Comparison of ENCODE assay signal across 9 mouse cellular contexts in the genomic region with DNA sequence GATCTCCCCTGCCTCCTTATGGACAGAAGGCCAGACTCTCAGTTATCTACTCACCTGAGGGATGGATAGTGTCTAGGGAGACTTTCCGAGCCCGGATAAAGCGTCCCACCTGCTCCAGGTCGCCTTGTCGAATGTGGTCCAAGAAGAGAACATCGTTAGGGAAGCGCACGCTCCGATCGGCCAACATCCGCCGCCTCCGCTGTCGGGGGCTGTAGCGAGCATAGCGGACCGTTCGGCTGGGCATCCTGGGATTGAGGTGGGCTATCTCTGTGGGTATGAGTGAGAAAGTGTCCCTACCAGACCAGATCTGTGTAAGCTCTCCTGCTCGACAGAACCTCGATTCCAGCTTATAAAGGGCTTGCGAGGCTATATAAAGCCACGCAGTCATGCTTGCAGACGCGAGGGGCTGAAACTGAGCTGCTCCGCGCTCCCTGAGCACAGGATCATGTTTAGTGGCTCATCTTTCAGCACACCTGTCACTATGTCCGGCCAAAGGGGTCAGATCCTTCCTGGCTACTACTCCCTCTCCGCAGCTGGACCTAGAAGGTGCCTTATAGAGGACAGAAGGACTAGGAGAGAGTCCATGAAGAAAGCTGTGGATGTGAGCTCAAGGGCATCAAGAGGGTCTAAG. TPM values are rescaled to one million over a fixed set of nuclear protein-coding genes. Genes with fewer than 3 reads are reported as not detected.
DNase-seq lines count a peak whose midpoint lies in the region; ATAC-seq and TF ChIP-seq lines count a peak whose summit lies in the region.
"Had no signal": no experiment of that assay in that cellular context is flagged by ENCODE, and none has a peak within 500 bp of the region (broad histone marks: within the 10 kb centered on the region; RNA-seq: fewer than 3 reads in every experiment).

A gene (minus strand): TSS at position 323 of the 631 bp plus-strand sequence.

- H3K9ac ChIP-seq in forebrain, embryonic 15.5 days (replicated peaks) = peak within 1 kb of the TSS; percentile 86
- peak within 1 kb of the TSS; percentile 97 for H3K9ac ChIP-seq in limb, embryonic 12.5 days (replicated peaks)
- H3K9ac ChIP-seq in stomach, embryonic 14.5 days (replicated peaks; ENCODE audit: low read depth, low read length) = peak within 1 kb of the TSS; percentile 99

- DNase-seq in spleen, adult 2 months (ENCODE audit: low read depth in 1 of 2, low spot score in 2 of 2) = no peak
- no peak for DNase-seq in spleen, adult 18-20 months
- DNase-seq in MN1 (ENCODE audit: low spot score) = no peak
- no peak for DNase-seq in spleen, postnatal 14 days (ENCODE audit: low spot score in 2 of 2)
- DNase-seq: cerebellum, adult 8-10 months had no signal

- peak within 1 kb of the TSS; percentile 83 for H3K4me3 ChIP-seq in spleen, adult 2 months (ENCODE audit: extremely low read depth, insufficient read depth, insufficient read length)
- H3K4me3 ChIP-seq in forebrain, embryonic 15.5 days = peak within 1 kb of the TSS; percentile 84
- peak within 1 kb of the TSS; percentile 100 for H3K4me3 ChIP-seq in limb, embryonic 12.5 days (replicated peaks)
- H3K4me3 ChIP-seq in stomach, embryonic 14.5 days (ENCODE audit: low read depth, low read length) = peak within 1 kb of the TSS; percentile 96

- WGBS in spleen, adult 2 months = 97% methylated on average over 28 of the region's 28 CpGs
- whole genome bisulfite sequencing in forebrain, embryonic 15.5 days = 93% methylated on average over 28 of the region's 28 CpGs
- 92% methylated on average over 28 of the region's 28 CpGs for WGBS in limb, embryonic 12.5 days
- 94% methylated on average over 28 of the region's 28 CpGs for whole genome bisulfite sequencing in stomach, embryonic 14.5 days

- H3K4me2 ChIP-seq in forebrain, embryonic 15.5 days (replicated peaks) = peak within 1 kb of the TSS; percentile 83
- H3K4me2 ChIP-seq in limb, embryonic 12.5 days = peak within 1 kb of the TSS; percentile 69
- peak within 1 kb of the TSS; percentile 95 for H3K4me2 ChIP-seq in stomach, embryonic 14.5 days (replicated peaks; ENCODE audit: low read depth, low read length)

- TF ChIP-seq CTCF in spleen, adult 2 months (IDR thresholded peaks at IDR 0.05; ENCODE audit: extremely low read depth, insufficient read depth, insufficient read length, insufficient replicate concordance) = no peak

- H3K36me3 ChIP-seq in spleen, adult 2 months (ENCODE audit: control insufficient read depth, insufficient read depth, low read length) = no peaks in the 10 kb centered on the region
- peaks cover 4% of the 10 kb centered on the region; the same call in 1 of the 2 replicates for H3K36me3 ChIP-seq in forebrain, embryonic 15.5 days
- H3K36me3 ChIP-seq in limb, embryonic 12.5 days = peaks cover 11% of the 10 kb centered on the region; the same call in 1 of the 2 replicates
- H3K36me3 ChIP-seq in stomach, embryonic 14.5 days (ENCODE audit: control insufficient read depth, insufficient read depth, low read length) = no peaks in the 10 kb centered on the region; the same call in 1 of the 2 replicates

- H3K9me3 ChIP-seq in forebrain, embryonic 15.5 days = no peaks in the 10 kb centered on the region
- no peaks in the 10 kb centered on the region for H3K9me3 ChIP-seq in limb, embryonic 12.5 days
- H3K9me3 ChIP-seq in stomach, embryonic 14.5 days (ENCODE audit: control insufficient read depth, low read depth, low read length) = no peaks in the 10 kb centered on the region

- H3K4me1 ChIP-seq in spleen, adult 2 months (ENCODE audit: control insufficient read depth, insufficient read depth, insufficient read length) = peaks cover 14% of the 10 kb centered on the region
- peaks cover 26% of the 10 kb centered on the region for H3K4me1 ChIP-seq in forebrain, embryonic 15.5 days
- peaks cover 23% of the 10 kb centered on the region for H3K4me1 ChIP-seq in limb, embryonic 12.5 days (replicated peaks)
- peaks cover 22% of the 10 kb centered on the region for H3K4me1 ChIP-seq in stomach, embryonic 14.5 days (ENCODE audit: control insufficient read depth, insufficient read depth, low read length)

- H3K27me3 ChIP-seq in spleen, adult 2 months (ENCODE audit: control insufficient read depth, insufficient read depth, low read length) = no peaks in the 10 kb centered on the region
- H3K27me3 ChIP-seq in forebrain, embryonic 15.5 days = no peaks in the 10 kb centered on the region
- H3K27me3 ChIP-seq in limb, embryonic 12.5 days = no peaks in the 10 kb centered on the region
- H3K27me3 ChIP-seq in stomach, embryonic 14.5 days (ENCODE audit: control insufficient read depth, insufficient read depth, low read length) = no peaks in the 10 kb centered on the region

- TF ChIP-seq POLR2A in spleen, adult 2 months (IDR thresholded peaks at IDR 0.05; ENCODE audit: low read depth, low read length) = no peak

- no peak for ATAC-seq in forebrain, embryonic 15.5 days (replicated peaks)
- no peak for ATAC-seq in limb, embryonic 12.5 days (ENCODE audit: insufficient number of reproducible peaks, insufficient read depth, low FRiP score, low TSS enrichment, low read depth)
- no peak for ATAC-seq in stomach, embryonic 14.5 days (ENCODE audit: insufficient number of reproducible peaks, insufficient read depth, low FRiP score, low read depth)
- no peak for ATAC-seq in inflammation-experienced regulatory T-cells, adult 6 months

- peak within 1 kb of the TSS; percentile 75 for H3K27ac ChIP-seq in spleen, adult 2 months (ENCODE audit: insufficient read depth, low read length)
- peak within 1 kb of the TSS; percentile 71 for H3K27ac ChIP-seq in forebrain, embryonic 15.5 days (replicated peaks)
- H3K27ac ChIP-seq in limb, embryonic 12.5 days = peak within 1 kb of the TSS; percentile 91; the same call in 1 of the 2 replicates
- peak within 1 kb of the TSS; percentile 97; the same call in 1 of the 2 replicates for H3K27ac ChIP-seq in stomach, embryonic 14.5 days (ENCODE audit: low read length)

RNA-seq across cellular contexts. Expression of the gene that starts here (rescaled TPM):
- polyA plus RNA-seq in spleen, adult 2 months (2012; rRNA removed) = not detected in 2 replicates
- polyA plus RNA-seq in forebrain, embryonic 15.5 days (2015; fragmentation: Nextera tagmentation; extraction: Ambion mirVana) = 0.23 TPM in 1 of 2 replicates, not detected in the other
- polyA plus RNA-seq in limb, embryonic 12.5 days (2016; fragmentation: Nextera tagmentation; extraction: Ambion mirVana) = not detected in 2 replicates
- polyA plus RNA-seq in stomach, embryonic 14.5 days (2014; fragmentation: Nextera tagmentation; extraction: Ambion mirVana) = not detected in 2 replicates
- not detected for polyA plus RNA-seq in inflammation-experienced regulatory T-cells, adult 6 months (2017; shearing (Covaris generic))
